Mouse (Mus musculus) lung, embryonic 16.5 days (tissue): ENCODE measurements around the gene Sf3b1. TPM values are rescaled to one million over a fixed set of nuclear protein-coding genes. Genes with fewer than 3 reads are reported as not detected.
"Not testable (repeated sequence)": the region's sequence is repeated elsewhere in the genome, so short reads cannot be mapped to it uniquely, and the experiment has no call there.

Experiments
- ATAC-seq: fragments of 200-750 bp; cut with Nextera tagmentation; 2 replicates; pipeline ENCODE4 v1.8.0; 2017; ENCODE audit warnings: low read depth, mild to moderate bottlenecking, moderate library complexity
- H3K27ac ChIP-seq: fragments of 300-500 bp; sonication (generic); 2 replicates; pipeline ENCODE4 v1.5.1; 2014; ENCODE audit warnings: mild to moderate bottlenecking, control low read depth, low read length
- H3K27me3 ChIP-seq: fragments of 300-500 bp; sonication (generic); 2 replicates; pipeline ENCODE4 v1.6.1; 2014; ENCODE audit warnings: low read depth, low read length, mixed read lengths; ENCODE audit not compliant: control insufficient read depth, insufficient read depth
- H3K36me3 ChIP-seq: fragments of 300-500 bp; sonication (generic); 2 replicates; pipeline ENCODE4 v1.6.1; 2014; ENCODE audit warnings: low read length; ENCODE audit not compliant: control insufficient read depth, insufficient read depth
- H3K4me1 ChIP-seq: fragments of 300-500 bp; sonication (generic); replicated peaks from 2 replicates; pipeline ENCODE4 v1.6.1; 2014; ENCODE audit warnings: low read length, mixed read lengths; ENCODE audit not compliant: control insufficient read depth, insufficient read depth
- H3K4me2 ChIP-seq: fragments of 300-500 bp; sonication (generic); 2 replicates; pipeline ENCODE4 v1.6.1; 2014; ENCODE audit warnings: low read depth, low read length, control low read depth
- H3K4me3 ChIP-seq: fragments of 300-500 bp; sonication (generic); 2 replicates; pipeline ENCODE4 v1.5.1; 2014; ENCODE audit warnings: mild to moderate bottlenecking, low read length, control low read depth
- H3K9ac ChIP-seq: fragments of 300-500 bp; sonication (generic); 2 replicates; pipeline ENCODE4 v1.6.1; 2014; ENCODE audit warnings: low read length, control low read depth
- H3K9me3 ChIP-seq: fragments of 300-500 bp; sonication (generic); 2 replicates; pipeline ENCODE4 v1.6.1; 2016; ENCODE audit warnings: low read length; ENCODE audit not compliant: control insufficient read depth
- WGBS: fragments of 180-500 bp; shearing (Covaris S2); extraction: QIAGEN DNeasy Blood & Tissue Kit; methylation state at CpG from one replicate; pipeline ENCODE4 v1.1.7; 2014; 5-methylcytosine and 5-hydroxymethylcytosine counted together
- polyA plus RNA-seq: library from polyadenylated mRNA; unstranded; fragments of >200 nt; fragmentation: Nextera tagmentation; extraction: Ambion mirVana; gene quantifications from 2 replicates; pipeline ENCODE4 v1.2.1, GENCODE M21; 2015

Gene Sf3b1
- polyA plus RNA-seq, 1 experiment from 2014 or later: 321 TPM

DNA sequence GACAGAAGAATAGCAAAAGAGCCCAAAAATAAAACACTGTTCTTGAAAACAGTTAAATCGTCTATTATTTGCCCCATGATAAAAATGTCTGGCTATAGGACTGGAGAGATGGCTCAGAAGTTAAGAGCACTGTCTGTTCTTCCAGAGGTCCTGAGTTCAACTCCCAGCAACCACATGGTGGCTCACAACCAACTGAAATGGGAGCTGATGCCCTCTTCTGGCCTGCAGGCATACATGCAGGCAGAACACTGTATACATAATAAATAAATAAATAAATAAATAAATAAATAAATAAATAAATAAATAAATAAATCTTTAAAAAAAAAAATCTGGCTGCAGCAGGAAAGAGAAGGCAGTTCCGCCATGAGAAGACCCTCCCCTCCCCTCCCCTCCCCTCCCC, 19.0 kb downstream of the Sf3b1 start:
- H3K9me3 ChIP-seq, H3K27me3 ChIP-seq, H3K9ac ChIP-seq, H3K4me2 ChIP-seq, H3K27ac ChIP-seq, H3K4me1 ChIP-seq, H3K4me3 ChIP-seq, ATAC-seq: not testable (repeated sequence)
- peaks cover 63% of the 10 kb centered on the region for H3K36me3 ChIP-seq
- WGBS: 85% methylated on average over 2 of the region's 2 CpGs

DNA sequence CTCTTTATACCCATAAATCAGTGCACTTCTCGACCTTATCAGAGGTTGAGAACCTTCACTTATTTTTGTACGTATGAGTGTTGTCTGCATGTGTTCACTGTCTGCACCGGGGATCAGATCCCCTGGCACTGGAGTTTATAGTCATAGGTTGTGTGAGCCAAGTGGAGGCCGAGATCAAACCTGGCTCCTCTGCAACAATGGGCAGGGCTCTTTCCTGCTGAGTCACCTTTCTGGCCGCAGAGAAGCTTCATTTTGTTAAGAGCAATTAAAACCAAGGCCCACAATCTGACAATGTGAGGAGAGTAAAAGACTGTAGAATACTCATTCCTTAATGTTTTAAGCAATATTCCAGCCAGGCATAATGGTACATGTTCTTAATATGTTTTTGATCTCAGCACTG, 33.7 kb downstream of the Sf3b1 start:
- no peaks in the 10 kb centered on the region for H3K9me3 ChIP-seq
- no peak overlapping the region for H3K4me2 ChIP-seq
- H3K27me3 ChIP-seq: no peaks in the 10 kb centered on the region
- WGBS: 84% methylated on average over 5 of the region's 5 CpGs
- no peaks in the 10 kb centered on the region for H3K4me1 ChIP-seq
- H3K9ac ChIP-seq: no peak overlapping the region
- no peak overlapping the region for H3K27ac ChIP-seq
- H3K4me3 ChIP-seq: no peak overlapping the region
- H3K36me3 ChIP-seq: peaks cover 54% of the 10 kb centered on the region
- no peak for ATAC-seq

DNA sequence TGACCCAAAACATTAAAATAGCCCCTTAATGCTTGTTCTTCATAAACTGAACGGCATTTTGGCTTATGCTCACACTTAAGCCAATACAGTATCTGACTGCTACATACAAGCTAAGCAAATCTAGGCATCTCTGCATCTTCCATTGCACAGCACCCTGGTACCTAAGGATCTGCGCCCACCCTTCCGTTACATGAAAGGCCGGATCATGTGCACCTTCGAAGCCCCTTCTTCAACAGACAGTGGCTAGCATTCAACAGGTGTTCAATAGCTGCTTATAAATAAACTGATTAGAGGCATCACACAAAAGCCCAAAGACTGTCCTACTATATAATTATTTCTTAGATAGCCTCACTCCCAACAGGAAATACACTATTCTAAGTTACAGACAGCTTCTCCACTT, 41.0 kb downstream of the Sf3b1 start:
- H3K4me2 ChIP-seq: no peak overlapping the region
- H3K27ac ChIP-seq: no peak overlapping the region
- ATAC-seq: no peak
- WGBS: 93% methylated on average over 5 of the region's 5 CpGs
- H3K4me1 ChIP-seq: no peaks in the 10 kb centered on the region
- no peak overlapping the region for H3K4me3 ChIP-seq
- no peaks in the 10 kb centered on the region for H3K9me3 ChIP-seq
- H3K27me3 ChIP-seq: no peaks in the 10 kb centered on the region
- no peak overlapping the region for H3K9ac ChIP-seq
- peaks cover 29% of the 10 kb centered on the region for H3K36me3 ChIP-seq

DNA sequence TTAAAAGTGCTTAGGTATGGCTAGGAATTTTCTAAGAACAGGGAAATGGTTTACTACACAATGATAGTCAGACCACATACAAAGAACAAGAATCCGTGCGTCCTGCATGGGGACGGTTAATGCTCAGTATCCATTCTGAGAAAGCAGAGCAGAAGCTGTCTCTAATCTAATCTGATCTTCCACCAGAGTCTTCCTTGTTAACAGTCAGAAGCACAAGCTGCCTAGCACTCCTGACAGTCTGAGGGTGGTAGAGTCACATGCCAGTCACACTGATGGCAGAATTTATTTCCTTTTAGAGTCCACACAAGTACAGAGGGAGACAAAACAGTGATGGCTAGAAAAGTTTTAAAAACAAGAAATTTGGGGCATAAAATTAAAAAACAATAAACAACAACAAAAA, 41.5 kb downstream of the Sf3b1 start:
- Histone ChIP-seq H3K27me3 (no peaks in the 10 kb centered on the region), H3K4me3 (no peak overlapping the region), H3K9me3 (no peaks in the 10 kb centered on the region), H3K4me2 (no peak overlapping the region), H3K27ac (no peak overlapping the region), H3K36me3 (peaks cover 29% of the 10 kb centered on the region), H3K4me1 (no peaks in the 10 kb centered on the region), H3K9ac (no peak overlapping the region)
- no peak for ATAC-seq
- WGBS: 88% methylated on average over 3 of the region's 3 CpGs

DNA sequence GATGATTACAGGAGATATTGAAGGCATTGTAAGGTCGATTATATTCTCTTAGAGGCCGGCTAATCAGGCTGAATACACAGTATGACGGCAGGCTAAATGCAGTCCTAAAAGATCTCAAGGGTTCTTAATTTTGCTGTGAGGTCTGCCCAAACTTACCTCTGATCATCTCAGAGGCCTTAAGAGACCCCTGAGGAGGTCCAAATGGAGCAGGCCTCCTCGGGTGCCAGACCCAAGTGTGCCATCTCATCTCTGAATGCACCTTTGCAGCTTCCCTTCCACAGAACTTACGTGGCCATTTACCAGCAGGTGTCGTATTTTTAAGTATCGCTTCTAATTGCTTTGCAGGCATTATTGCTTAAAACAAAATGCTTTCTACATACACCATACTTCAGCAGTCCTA, 43.1 kb downstream of the Sf3b1 start:
- 85% methylated on average over 7 of the region's 7 CpGs for WGBS
- H3K4me3 ChIP-seq: no peak overlapping the region
- H3K27me3 ChIP-seq: no peaks in the 10 kb centered on the region
- no peaks in the 10 kb centered on the region for H3K4me1 ChIP-seq
- no peak overlapping the region for H3K27ac ChIP-seq
- no peak overlapping the region for H3K4me2 ChIP-seq
- peaks cover 20% of the 10 kb centered on the region for H3K36me3 ChIP-seq
- H3K9me3 ChIP-seq: no peaks in the 10 kb centered on the region
- no peak for ATAC-seq
- H3K9ac ChIP-seq: no peak overlapping the region

DNA sequence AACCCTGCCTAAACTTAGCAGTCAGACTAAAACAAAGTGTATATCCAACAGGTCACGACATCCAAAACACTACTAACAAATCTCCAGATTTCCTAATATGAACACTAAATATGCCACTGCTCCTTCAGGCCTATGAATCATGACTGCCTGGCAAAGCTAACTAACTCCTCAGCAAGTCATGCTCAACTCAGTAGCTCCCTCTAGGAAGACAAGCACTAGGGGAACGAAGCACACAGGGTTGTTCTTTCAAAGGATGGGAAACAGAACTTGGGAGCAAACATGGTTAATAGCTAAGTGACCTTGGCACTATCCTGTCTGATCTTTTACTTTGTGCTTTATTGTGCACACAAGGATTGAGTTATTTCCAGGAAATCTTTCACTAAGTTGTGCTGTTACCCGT, 43.9 kb downstream of the Sf3b1 start:
- no peaks in the 10 kb centered on the region for H3K27me3 ChIP-seq
- 55% methylated on average over 3 of the region's 3 CpGs for WGBS
- no peak overlapping the region for H3K4me3 ChIP-seq
- H3K9ac ChIP-seq: no peak overlapping the region
- no peaks in the 10 kb centered on the region for H3K4me1 ChIP-seq
- H3K9me3 ChIP-seq: no peaks in the 10 kb centered on the region
- H3K27ac ChIP-seq: no peak overlapping the region
- H3K36me3 ChIP-seq: peaks cover 20% of the 10 kb centered on the region
- H3K4me2 ChIP-seq: no peak overlapping the region
- 0 out of 2 replicates have a peak, but pooled peaks have one; percentile 38 for ATAC-seq

DNA sequence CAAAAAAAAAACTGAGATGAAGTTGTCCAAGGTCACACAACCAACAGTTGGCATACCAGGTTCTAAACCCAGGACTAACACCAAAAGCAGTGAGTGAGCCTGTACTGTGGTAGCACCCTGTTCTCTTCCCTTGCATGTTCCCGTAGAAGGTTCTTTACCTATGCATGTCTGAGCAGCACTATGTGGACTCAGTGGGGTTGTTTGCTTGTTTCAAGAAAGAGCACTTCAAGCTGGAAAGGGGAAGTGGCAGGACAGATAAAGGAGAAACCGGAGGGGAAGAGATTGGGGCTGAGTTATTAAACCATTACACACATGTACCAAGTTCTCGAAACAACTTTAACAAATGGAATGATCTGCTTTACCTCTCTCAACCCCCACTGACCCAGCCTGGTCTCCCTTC, 44.6 kb downstream of the Sf3b1 start:
- H3K4me3 ChIP-seq: no peak overlapping the region
- no peaks in the 10 kb centered on the region for H3K9me3 ChIP-seq
- H3K36me3 ChIP-seq: peaks cover 18% of the 10 kb centered on the region
- no peaks in the 10 kb centered on the region for H3K27me3 ChIP-seq
- H3K4me2 ChIP-seq: no peak overlapping the region
- 70% methylated on average over 3 of the region's 3 CpGs for WGBS
- no peak overlapping the region for H3K9ac ChIP-seq
- H3K4me1 ChIP-seq: no peaks in the 10 kb centered on the region
- ATAC-seq: 0 out of 2 replicates have a peak, but pooled peaks have one; percentile 41
- no peak overlapping the region for H3K27ac ChIP-seq

DNA sequence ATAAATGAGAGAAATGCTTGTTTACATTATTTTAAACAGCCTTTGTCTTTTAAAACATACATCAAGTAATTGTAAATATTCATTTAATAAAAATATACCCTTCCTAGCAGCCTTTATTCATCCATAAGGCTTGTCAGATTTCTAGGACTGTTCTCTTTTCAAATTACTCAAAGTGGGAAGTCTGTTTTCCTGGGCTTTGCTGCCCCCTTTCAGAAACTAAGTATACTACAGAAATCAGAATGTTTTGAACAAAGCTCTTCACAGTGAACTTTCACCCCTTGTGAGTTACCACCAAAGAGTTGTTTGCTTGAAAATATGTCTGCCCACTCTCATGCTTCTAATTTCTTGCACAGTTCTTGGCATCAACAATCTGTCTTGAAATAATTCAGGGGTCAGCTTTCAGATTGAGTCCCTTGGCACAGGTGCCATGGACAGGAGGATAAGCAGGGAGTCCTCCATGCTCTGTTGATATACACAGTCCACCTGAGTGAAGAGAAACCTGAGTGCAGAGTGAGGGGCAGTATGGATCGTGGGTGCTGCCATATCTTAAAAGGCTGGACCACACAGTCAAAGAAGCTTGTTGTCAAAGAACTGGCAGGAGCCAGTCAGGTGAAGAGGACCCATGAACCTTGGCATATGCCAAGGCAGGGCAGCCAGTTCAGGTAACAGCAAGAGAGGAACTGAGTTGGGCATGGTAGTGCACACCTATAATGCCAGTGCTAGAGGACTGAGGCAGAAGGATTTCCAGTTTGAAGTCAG, 47.9 kb downstream of the Sf3b1 start:
- H3K9ac ChIP-seq: no peak overlapping the region
- no peak overlapping the region for H3K27ac ChIP-seq
- ATAC-seq: no peak
- H3K27me3 ChIP-seq: no peaks in the 10 kb centered on the region
- 41% methylated on average over 1 of the region's 1 CpGs for WGBS
- 0 out of 2 replicates have a peak, but pooled peaks cover under 1% of the 10 kb centered on the region for H3K36me3 ChIP-seq
- H3K4me3 ChIP-seq: no peak overlapping the region
- H3K9me3 ChIP-seq: no peaks in the 10 kb centered on the region
- no peak overlapping the region for H3K4me2 ChIP-seq
- H3K4me1 ChIP-seq: no peaks in the 10 kb centered on the region

DNA sequence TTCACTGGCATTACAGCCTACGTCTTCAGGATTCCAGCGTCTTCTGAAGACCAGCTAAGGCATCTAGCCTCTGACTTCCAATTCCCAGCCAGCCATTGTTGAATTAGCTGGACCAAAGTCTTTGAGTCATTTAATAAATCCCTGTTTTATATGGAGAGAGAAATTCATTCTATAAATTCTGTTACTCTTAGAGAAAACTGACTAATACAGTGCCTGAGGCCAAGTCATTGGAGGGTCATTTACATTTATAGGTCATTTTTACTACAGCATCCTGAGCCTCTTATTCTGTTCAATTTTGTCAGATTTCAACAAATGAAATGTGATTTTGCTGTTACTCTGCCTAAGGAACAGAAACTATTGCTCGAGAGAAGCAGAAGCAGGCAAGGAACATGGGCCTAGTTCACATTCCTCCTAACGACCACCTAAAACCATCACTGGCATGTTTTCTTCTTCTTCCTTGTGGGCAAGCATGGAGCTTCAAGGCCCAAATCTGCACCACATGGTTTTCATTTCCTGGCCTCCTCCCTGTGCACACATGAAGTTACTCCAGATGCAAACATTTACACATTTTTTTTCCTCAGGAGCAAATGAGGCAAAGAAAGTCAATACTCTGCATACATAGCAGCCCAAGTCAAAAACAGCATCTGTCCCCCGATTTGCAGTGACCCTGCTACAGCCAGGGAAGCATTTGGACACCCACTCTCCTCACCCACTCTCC, 55.4 kb downstream of the Sf3b1 start:
- no peaks in the 10 kb centered on the region for H3K36me3 ChIP-seq
- no peak for ATAC-seq
- H3K4me1 ChIP-seq: no peaks in the 10 kb centered on the region
- H3K4me3 ChIP-seq: no peak overlapping the region
- H3K27me3 ChIP-seq: no peaks in the 10 kb centered on the region
- no peak overlapping the region for H3K4me2 ChIP-seq
- 84% methylated on average over 5 of the region's 5 CpGs for WGBS
- no peak overlapping the region for H3K27ac ChIP-seq
- H3K9me3 ChIP-seq: no peaks in the 10 kb centered on the region
- no peak overlapping the region for H3K9ac ChIP-seq
